Mouse (Mus musculus) MEL (cell line): ENCODE data around the gene Kif20b.

Source experiments
- POLR2A ChIP-seq, 2 experiments: IDR thresholded peaks; 2 replicates each; pipeline ENCODE4 v1.6.1; 2011 to 2012; ENCODE audit warnings: low read length in 2 of 2, mild to moderate bottlenecking in 2 of 2, control low read depth in 1 of 2, improper control_type of control experiment in 1 of 2, low read depth in 1 of 2, moderate library complexity in 1 of 2; ENCODE audit not compliant: control insufficient read depth in 1 of 2, insufficient read depth in 1 of 2, poor library complexity in 1 of 2
- ZC3H11A ChIP-seq: IDR thresholded peaks from 2 replicates; pipeline ENCODE4 v1.6.1; 2012; ENCODE audit warnings: low read depth, mild to moderate bottlenecking, inconsistent platforms, low read length, improper control_type of control experiment

DNA sequence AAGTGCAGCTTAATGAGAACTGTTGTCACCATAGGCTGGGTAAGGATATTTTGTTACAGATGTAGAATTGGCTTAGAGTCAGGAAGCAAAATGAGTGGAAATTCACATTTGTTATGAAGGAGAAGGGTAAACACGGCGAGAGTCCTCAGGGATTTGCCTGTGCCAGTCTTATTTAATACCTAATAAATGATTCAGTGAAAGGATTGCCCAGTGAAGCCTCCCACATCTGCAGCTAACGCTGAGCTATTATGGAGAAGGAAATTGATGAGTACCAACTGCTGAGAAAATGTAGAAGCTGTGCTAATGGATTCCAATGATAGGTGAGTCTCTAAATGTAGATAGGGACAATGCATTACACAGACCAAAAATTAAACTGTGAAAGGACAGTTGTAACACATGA lies 92.9 kb downstream of the Kif20b start:
- no peak for TF ChIP-seq ZC3H11A
- no peak for TF ChIP-seq POLR2A (IDR thresholded peaks at IDR 0.05; ENCODE audit: control insufficient read depth in 1 of 2, insufficient read depth in 1 of 2, low read depth in 1 of 2, low read length in 2 of 2, poor library complexity in 1 of 2)
